In genomic region chr16:5957418-5957817, GRCm38 (mm10) we compare ENCODE assay signal across 14 mouse cellular contexts.
DNase-seq lines count a peak whose midpoint lies in the region; ATAC-seq lines count a peak whose summit lies in the region.
"Had no signal": no experiment of that assay in that cellular context is flagged by ENCODE, and none has a peak within 500 bp of the region (broad histone marks: within the 10 kb centered on the region; RNA-seq: fewer than 3 reads in every experiment).

No protein-coding gene starts in this region.

- ATAC-seq in monocyte, adult 5-6 weeks (replicated peaks; ENCODE audit: insufficient number of reproducible peaks, low FRiP score, low TSS enrichment, poor library complexity, severe bottlenecking) = no peak
- peak; percentile 49 for ATAC-seq in megakaryocyte, adult 5-6 weeks (ENCODE audit: poor library complexity, severe bottlenecking)
- ATAC-seq: forebrain, embryonic 16.5 days; hindbrain, postnatal 0 days had no signal

- peak; percentile 10 to 15 for DNase-seq in cerebellum, postnatal 14 days
- no peak for DNase-seq in cerebellum, adult 8-10 months
- DNase-seq in monocyte, adult 2 months (ENCODE audit: low read depth in 1 of 2, low spot score in 2 of 2) = peak; percentile 1
- DNase-seq in spleen, adult 12 weeks (ENCODE audit: low spot score) = no peak
- DNase-seq: adrenal gland, adult 2 months; adrenal gland, postnatal 25 days; gastrocnemius, postnatal 14 days; heart, postnatal 10 days; heart, postnatal 4 days; kidney, adult 18-20 months had no signal

Comparison
In these comparisons a context has a peak if more than half of its experiments do, and no peak if none do; other contexts are left out.
1. DNase-seq: peak in cerebellum, postnatal 14 days (2 of 2) and monocyte, adult 2 months (2 of 2); none in cerebellum, adult 8-10 months (single experiment) and spleen, adult 12 weeks (single experiment).